Mouse (Mus musculus): ENCODE measurements around the gene Cnksr3. TPM values are rescaled to one million over a fixed set of nuclear protein-coding genes. Genes with fewer than 3 reads are reported as not detected.

Cnksr3 gene
- total and polyA plus RNA-seq, 2 experiments: 3.3 to 3.8 TPM

DNA sequence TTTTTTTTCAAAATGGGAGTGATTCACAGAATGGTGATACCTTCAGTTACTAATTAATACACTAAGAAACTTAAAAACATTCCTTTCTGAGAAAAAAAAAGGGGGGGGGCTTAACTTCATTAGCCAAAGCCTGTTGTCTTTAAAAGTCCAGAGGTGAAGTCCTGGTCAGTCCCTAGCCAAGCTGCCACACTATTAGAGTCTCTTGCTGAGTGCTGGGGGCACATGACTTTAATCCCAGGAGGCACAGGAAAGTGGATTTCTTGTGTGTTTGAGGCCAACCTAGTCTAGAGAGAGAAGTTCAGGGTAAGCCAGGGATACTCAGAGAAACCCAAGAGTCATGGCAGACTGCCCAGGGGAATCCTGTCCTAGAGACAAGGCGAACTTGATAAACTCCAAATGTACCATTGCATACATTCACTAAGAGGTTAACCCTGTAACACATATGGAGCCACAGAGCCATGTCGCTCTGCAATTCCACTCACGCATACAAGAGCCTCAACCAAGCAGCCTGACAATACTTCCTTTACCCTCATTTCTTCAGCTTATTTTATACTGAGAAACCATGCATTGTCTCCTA lies 5.6 kb upstream of the Cnksr3 start:
- DNase-seq (ENCODE audit: extremely low read depth, low read depth, low spot score): no peak
- 96% methylated on average over 3 of the region's 3 CpGs for WGBS
- Histone ChIP-seq H3K79me2 (ENCODE audit: control insufficient read depth, insufficient read depth, low read length) (no peaks in the 10 kb centered on the region), H3K27ac (replicated peaks; ENCODE audit: insufficient read depth, low read depth, low read length) (no peak overlapping the region), H3K4me1 (ENCODE audit: control insufficient read depth, insufficient read depth, low read length) (peaks cover 4% of the 10 kb centered on the region; the same call in 1 of the 2 replicates), H3K9ac (ENCODE audit: low read depth, low read length) (no peak overlapping the region), H3K4me3 (ENCODE audit: insufficient read depth, low read depth, low read length) (no peak overlapping the region), H3K36me3 (ENCODE audit: control insufficient read depth, insufficient read depth, low read length) (no peaks in the 10 kb centered on the region), H3K27me3 (ENCODE audit: control insufficient read depth, insufficient read depth, low read length) (no peaks in the 10 kb centered on the region)
- TF ChIP-seq POLR2A (IDR thresholded peaks at IDR 0.05; ENCODE audit: extremely low read depth, insufficient read depth, low read length) (no peak), CTCF (IDR thresholded peaks at IDR 0.05; ENCODE audit: low read depth, low read length) (no peak)

DNA sequence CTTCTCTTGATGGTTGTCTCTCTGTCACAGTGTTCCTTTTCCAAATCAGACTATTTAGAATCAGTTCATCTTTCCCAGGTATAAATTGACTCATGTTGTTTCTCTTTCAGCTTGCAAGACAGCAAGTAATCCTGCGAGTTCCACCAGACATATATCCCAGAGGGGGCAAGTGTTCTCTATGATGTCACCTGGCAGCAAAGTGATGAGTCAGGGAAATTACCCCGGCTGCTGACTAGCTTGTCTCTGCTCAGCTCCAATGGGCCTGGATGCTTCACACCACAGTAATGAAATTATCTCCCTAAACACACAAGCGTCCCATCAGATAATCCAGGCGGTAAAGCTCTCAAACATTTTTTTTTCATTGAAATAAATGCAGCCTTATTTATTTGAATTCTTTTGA lies 2.7 kb upstream of the Cnksr3 start:
- H3K79me2 ChIP-seq (ENCODE audit: control insufficient read depth, insufficient read depth, low read length): peaks cover 12% of the 10 kb centered on the region; the same call in 1 of the 2 replicates
- no peak for TF ChIP-seq POLR2A (IDR thresholded peaks at IDR 0.05; ENCODE audit: extremely low read depth, insufficient read depth, low read length)
- no peak for TF ChIP-seq CTCF (IDR thresholded peaks at IDR 0.05; ENCODE audit: low read depth, low read length)
- WGBS: 92% methylated on average over 4 of the region's 4 CpGs
- no peak for DNase-seq (ENCODE audit: extremely low read depth, low read depth, low spot score)
- no peaks in the 10 kb centered on the region for H3K36me3 ChIP-seq (ENCODE audit: control insufficient read depth, insufficient read depth, low read length)
- H3K27ac ChIP-seq (replicated peaks; ENCODE audit: insufficient read depth, low read depth, low read length): no peak overlapping the region
- H3K4me1 ChIP-seq (ENCODE audit: control insufficient read depth, insufficient read depth, low read length): peaks cover 9% of the 10 kb centered on the region
- no peak overlapping the region for H3K9ac ChIP-seq (ENCODE audit: low read depth, low read length)
- no peaks in the 10 kb centered on the region for H3K27me3 ChIP-seq (ENCODE audit: control insufficient read depth, insufficient read depth, low read length)
- H3K4me3 ChIP-seq (ENCODE audit: insufficient read depth, low read depth, low read length): no peak overlapping the region

DNA sequence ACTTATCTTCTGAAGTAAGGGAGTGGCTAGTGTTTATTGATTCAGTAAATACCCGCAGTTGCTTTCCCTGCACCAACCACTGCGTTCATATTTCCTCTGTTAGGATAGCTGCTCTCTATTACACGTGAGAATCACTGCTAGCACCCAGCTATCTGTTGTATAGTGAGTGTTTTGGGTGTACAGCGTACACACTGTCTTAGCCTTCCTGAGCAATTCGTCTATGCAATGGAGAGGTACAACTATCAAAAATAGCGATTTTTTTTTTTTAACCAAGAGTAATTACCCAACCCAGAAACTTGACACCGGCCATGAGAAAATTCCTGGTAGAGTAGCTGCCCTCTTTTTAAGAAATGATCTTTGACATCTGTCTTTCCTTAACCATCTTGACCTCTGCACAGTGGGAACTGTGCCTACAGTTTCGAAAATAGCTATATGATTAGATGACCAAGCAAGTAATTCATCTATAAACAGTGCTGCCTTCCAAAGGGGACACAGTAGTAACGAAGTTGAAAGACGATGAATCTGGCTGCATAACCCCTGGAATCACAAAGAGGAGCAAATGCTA lies 1.1 kb upstream of the Cnksr3 start:
- Histone ChIP-seq H3K27ac (replicated peaks; ENCODE audit: insufficient read depth, low read depth, low read length) (peak overlapping the region; percentile 34; the same call in 1 of the 2 replicates), H3K9ac (ENCODE audit: low read depth, low read length) (no peak overlapping the region), H3K4me3 (ENCODE audit: insufficient read depth, low read depth, low read length) (peak overlapping the region; percentile 97; the same call in 1 of the 2 replicates), H3K36me3 (ENCODE audit: control insufficient read depth, insufficient read depth, low read length) (no peaks in the 10 kb centered on the region), H3K79me2 (ENCODE audit: control insufficient read depth, insufficient read depth, low read length) (peaks cover 20% of the 10 kb centered on the region; the same call in 1 of the 2 replicates), H3K27me3 (ENCODE audit: control insufficient read depth, insufficient read depth, low read length) (no peaks in the 10 kb centered on the region), H3K4me1 (ENCODE audit: control insufficient read depth, insufficient read depth, low read length) (peaks cover 14% of the 10 kb centered on the region)
- no peak for TF ChIP-seq POLR2A (IDR thresholded peaks at IDR 0.05; ENCODE audit: extremely low read depth, insufficient read depth, low read length)
- TF ChIP-seq CTCF (IDR thresholded peaks at IDR 0.05; ENCODE audit: low read depth, low read length): no peak
- WGBS: 8% methylated on average over 10 of the region's 10 CpGs
- DNase-seq (ENCODE audit: extremely low read depth, low read depth, low spot score): peak; percentile 67

DNA sequence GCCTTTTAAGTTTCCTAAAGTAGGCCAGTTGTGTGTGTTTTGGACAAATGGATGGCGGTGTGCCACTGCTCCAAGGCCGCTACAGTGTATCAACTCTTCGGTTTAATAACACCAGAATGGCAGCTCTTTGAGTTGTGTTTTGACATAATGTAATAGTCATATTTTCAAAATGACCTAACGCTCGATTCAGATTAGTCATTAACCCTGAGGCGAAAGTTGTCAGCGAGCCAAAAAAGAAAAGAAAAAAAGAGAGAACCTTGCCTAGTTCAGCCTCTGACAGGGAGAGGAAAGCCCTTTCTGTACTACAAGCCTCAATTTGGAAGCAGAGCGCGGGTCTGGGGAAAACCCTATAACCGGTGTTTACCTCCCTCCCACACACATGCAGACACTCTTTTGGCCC lies 500 bp upstream of the Cnksr3 start:
- H3K4me3 ChIP-seq (ENCODE audit: insufficient read depth, low read depth, low read length): peak overlapping the region; percentile 97
- TF ChIP-seq POLR2A (IDR thresholded peaks at IDR 0.05; ENCODE audit: extremely low read depth, insufficient read depth, low read length) (no peak), CTCF (IDR thresholded peaks at IDR 0.05; ENCODE audit: low read depth, low read length) (no peak)
- no peaks in the 10 kb centered on the region for H3K27me3 ChIP-seq (ENCODE audit: control insufficient read depth, insufficient read depth, low read length)
- WGBS: under 1% methylated on average over 10 of the region's 10 CpGs
- DNase-seq (ENCODE audit: extremely low read depth, low read depth, low spot score): peak; percentile 85
- peak overlapping the region; percentile 62 for H3K9ac ChIP-seq (ENCODE audit: low read depth, low read length)
- peaks cover 14% of the 10 kb centered on the region for H3K4me1 ChIP-seq (ENCODE audit: control insufficient read depth, insufficient read depth, low read length)
- peaks cover 25% of the 10 kb centered on the region for H3K79me2 ChIP-seq (ENCODE audit: control insufficient read depth, insufficient read depth, low read length)
- H3K27ac ChIP-seq (replicated peaks; ENCODE audit: insufficient read depth, low read depth, low read length): peak overlapping the region; percentile 89
- no peaks in the 10 kb centered on the region for H3K36me3 ChIP-seq (ENCODE audit: control insufficient read depth, insufficient read depth, low read length)

DNA sequence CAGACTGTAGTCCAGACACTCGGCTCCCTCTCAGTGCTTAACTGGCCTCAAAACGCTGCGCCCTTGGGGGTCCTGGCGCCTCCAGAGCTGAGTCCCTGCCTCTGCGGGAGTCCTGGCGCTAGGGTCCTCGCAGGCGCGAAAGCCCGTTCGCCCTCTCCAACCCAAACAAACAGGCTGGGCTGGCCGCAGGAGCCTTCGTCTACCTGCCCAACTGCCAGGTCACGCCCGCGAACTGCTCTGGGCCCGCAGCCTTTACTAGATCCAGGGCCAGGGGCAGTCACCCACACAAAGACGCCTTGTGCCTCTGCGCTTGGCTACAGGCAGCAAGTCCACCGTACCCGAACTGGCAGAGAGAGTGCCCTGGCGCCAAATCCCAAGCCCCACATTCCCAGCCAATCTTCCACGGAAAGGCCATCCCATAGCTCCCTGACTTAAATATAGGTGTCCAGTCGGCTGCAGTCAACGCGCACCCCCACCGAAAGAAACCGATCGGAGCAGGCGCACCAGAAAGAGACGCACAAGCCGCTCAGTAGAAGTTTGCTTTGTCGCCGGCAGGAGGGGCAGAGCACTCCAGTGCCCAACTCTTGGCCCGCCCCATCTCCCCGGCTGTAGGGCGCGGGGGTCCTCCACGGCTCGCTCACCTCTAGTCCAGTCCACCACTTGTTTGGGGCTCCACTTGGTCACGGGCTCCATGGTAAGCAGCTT lies 894 bp downstream of the Cnksr3 start:
- peak; percentile 66 for DNase-seq (ENCODE audit: extremely low read depth, low read depth, low spot score)
- H3K79me2 ChIP-seq (ENCODE audit: control insufficient read depth, insufficient read depth, low read length): peaks cover 36% of the 10 kb centered on the region
- under 1% methylated on average over 41 of the region's 41 CpGs for WGBS

More for the DNA sequence above, 894 bp downstream of the Cnksr3 start:
- H3K4me1 ChIP-seq (ENCODE audit: control insufficient read depth, insufficient read depth, low read length): peaks cover 14% of the 10 kb centered on the region
- TF ChIP-seq POLR2A (IDR thresholded peaks at IDR 0.05; ENCODE audit: extremely low read depth, insufficient read depth, low read length) (0 out of 2 replicates have a peak, but pooled peaks have one; percentile 9), CTCF (IDR thresholded peaks at IDR 0.05; ENCODE audit: low read depth, low read length) (peak; percentile 71)
- peak overlapping the region; percentile 70 for H3K27ac ChIP-seq (replicated peaks; ENCODE audit: insufficient read depth, low read depth, low read length)
- peak overlapping the region; percentile 97 for H3K4me3 ChIP-seq (ENCODE audit: insufficient read depth, low read depth, low read length)
- peak overlapping the region; percentile 93 for H3K9ac ChIP-seq (ENCODE audit: low read depth, low read length)
- no peaks in the 10 kb centered on the region for H3K27me3 ChIP-seq (ENCODE audit: control insufficient read depth, insufficient read depth, low read length)
- H3K36me3 ChIP-seq (ENCODE audit: control insufficient read depth, insufficient read depth, low read length): no peaks in the 10 kb centered on the region
